Mouse (Mus musculus): ENCODE data around the gene Prkd2. TPM values are rescaled to one million over a fixed set of nuclear protein-coding genes. Genes with fewer than 3 reads are reported as not detected.

Gene Prkd2
- polyA plus RNA-seq, 1 experiment from 2014 or later, result 6.3 TPM

DNA sequence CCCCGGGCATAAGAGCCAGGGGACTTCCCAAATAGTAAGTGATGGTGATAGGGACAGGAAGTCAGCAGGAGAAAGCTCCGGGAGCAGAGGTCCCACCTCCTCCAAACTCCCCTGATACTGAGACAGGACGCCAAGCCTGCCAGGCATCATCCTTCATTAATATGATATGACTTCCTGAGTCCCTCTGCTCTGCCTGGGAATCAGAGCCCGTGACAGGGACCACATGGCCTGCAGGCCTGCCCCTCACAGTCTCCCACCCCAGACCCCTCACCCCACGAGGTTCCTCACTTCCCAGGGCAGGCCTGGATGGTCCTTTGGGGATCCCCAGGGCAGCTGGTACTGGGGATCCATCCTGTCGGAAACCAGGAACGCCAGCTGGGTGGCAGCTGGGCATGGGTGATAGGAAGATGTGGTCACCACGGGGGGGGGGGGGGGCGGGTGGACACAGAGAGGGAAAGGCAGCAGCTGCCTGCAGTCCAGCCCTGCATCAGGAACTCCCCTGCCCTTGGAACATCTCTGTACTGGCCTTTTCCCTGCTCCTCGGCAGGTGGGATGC, 61.5 kb downstream of the Prkd2 start:
- H3K4me1 ChIP-seq (replicated peaks), result peaks cover 44% of the 10 kb centered on the region
- H3K27ac ChIP-seq (replicated peaks), result no peak overlapping the region
- no peak for ATAC-seq (ENCODE audit: low read depth)
- no peaks in the 10 kb centered on the region for H3K9me3 ChIP-seq
- no peaks in the 10 kb centered on the region; the same call in 1 of the 2 replicates for H3K27me3 ChIP-seq
- no peak overlapping the region for H3K4me2 ChIP-seq
- no peak overlapping the region for H3K4me3 ChIP-seq
- 43% methylated on average over 9 of the region's 10 CpGs for WGBS
- no peaks in the 10 kb centered on the region for H3K36me3 ChIP-seq
- H3K9ac ChIP-seq, result no peak overlapping the region

DNA sequence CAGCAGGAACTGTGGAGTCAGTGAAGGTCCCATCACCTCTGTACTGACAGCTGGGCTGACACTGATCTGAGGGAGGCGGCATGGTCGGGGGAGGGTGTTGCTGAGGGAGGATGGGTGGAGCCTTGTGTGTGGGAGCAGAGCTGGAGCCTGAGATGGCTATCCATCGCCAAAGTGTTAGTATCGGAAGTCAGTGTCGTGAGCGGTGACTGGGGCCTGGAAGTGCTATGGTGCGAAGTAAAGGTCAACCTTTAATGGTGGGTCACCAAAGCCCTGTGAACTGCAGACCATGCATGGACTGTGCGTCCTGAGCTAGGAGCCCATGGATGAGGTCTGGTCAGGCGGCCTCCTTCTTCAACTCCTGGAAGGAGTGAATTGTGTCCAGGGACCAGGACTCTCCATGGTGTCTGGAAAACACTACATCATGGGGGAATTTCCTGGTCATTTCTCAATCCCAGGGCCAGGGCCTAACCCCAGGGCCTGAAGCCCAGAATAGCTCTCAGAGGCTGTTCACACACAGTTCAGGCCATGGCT, 62.9 kb downstream of the Prkd2 start:
- no peaks in the 10 kb centered on the region; the same call in 1 of the 2 replicates for H3K27me3 ChIP-seq
- 53% methylated on average over 9 of the region's 9 CpGs for WGBS
- no peak for ATAC-seq (ENCODE audit: low read depth)
- H3K27ac ChIP-seq (replicated peaks), result no peak overlapping the region
- no peak overlapping the region for H3K9ac ChIP-seq
- no peaks in the 10 kb centered on the region for H3K9me3 ChIP-seq
- no peaks in the 10 kb centered on the region for H3K36me3 ChIP-seq
- no peak overlapping the region for H3K4me2 ChIP-seq
- H3K4me1 ChIP-seq (replicated peaks), result peaks cover 34% of the 10 kb centered on the region
- H3K4me3 ChIP-seq, result no peak overlapping the region

DNA sequence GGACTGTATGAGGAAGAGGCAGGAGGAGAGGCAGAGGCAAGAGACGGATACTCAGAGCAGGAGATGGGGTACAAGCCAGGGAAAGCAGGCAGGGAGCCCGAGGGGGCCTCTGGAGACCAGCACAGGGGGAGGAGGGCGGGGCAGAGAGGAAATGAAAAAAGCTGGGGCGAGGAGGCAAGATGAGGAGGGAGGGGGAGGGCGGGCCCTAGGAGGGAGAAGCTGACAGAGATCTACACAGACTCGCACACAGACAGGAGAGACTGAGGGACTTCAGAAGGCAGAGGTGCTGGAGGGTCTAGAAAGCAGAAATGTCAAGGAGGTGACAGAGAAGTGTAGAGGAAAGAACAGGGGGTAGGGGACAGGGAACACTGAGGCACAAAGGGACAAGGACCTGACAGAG, 63.6 kb downstream of the Prkd2 start, which contains the start of gene Ptgir:
Gene Ptgir (plus strand): TSS at position 210 of the 400 bp plus-strand sequence.
- Histone ChIP-seq H3K27ac (replicated peaks) (no peak within 1 kb of the TSS), H3K4me3 (no peak within 1 kb of the TSS), H3K9ac (peak within 1 kb of the TSS; percentile 10), H3K36me3 (no peaks in the 10 kb centered on the region), H3K27me3 (no peaks in the 10 kb centered on the region; the same call in 1 of the 2 replicates), H3K9me3 (no peaks in the 10 kb centered on the region), H3K4me1 (replicated peaks) (peaks cover 29% of the 10 kb centered on the region), H3K4me2 (peak within 1 kb of the TSS; percentile 8; the same call in 1 of the 2 replicates)
- no peak for ATAC-seq (ENCODE audit: low read depth)
- 11% methylated on average over 6 of the region's 6 CpGs for WGBS

DNA sequence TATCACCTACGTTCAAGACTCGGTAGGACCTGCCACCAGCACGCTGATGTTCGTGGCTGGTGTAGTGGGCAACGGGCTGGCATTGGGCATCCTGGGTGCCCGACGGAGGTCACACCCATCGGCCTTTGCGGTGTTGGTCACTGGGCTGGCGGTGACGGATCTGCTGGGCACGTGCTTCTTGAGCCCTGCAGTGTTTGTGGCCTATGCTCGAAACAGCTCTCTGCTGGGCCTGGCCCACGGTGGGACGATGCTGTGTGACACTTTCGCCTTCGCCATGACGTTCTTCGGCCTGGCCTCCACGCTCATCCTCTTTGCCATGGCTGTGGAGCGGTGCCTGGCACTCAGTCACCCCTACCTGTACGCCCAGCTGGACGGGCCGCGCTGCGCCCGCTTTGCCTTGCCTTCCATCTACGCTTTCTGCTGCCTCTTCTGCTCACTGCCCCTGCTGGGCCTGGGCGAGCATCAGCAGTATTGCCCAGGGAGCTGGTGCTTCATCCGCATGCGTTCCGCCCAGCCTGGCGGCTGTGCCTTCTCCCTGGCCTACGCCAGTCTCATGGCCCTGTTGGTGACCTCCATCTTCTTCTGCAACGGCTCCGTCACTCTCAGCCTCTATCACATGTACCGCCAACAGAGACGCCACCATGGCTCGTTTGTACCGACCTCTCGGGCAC, 64.3 kb downstream of the Prkd2 start:
- WGBS, result 92% methylated on average over 41 of the region's 41 CpGs
- Histone ChIP-seq H3K27me3 (no peaks in the 10 kb centered on the region; the same call in 1 of the 2 replicates), H3K4me3 (no peak overlapping the region), H3K27ac (replicated peaks) (no peak overlapping the region), H3K9ac (peak overlapping the region; percentile 10; the same call in 1 of the 2 replicates), H3K36me3 (no peaks in the 10 kb centered on the region), H3K4me1 (replicated peaks) (peaks cover 23% of the 10 kb centered on the region), H3K4me2 (peak overlapping the region; percentile 8; the same call in 1 of the 2 replicates), H3K9me3 (no peaks in the 10 kb centered on the region)
- ATAC-seq (ENCODE audit: low read depth), result no peak

DNA sequence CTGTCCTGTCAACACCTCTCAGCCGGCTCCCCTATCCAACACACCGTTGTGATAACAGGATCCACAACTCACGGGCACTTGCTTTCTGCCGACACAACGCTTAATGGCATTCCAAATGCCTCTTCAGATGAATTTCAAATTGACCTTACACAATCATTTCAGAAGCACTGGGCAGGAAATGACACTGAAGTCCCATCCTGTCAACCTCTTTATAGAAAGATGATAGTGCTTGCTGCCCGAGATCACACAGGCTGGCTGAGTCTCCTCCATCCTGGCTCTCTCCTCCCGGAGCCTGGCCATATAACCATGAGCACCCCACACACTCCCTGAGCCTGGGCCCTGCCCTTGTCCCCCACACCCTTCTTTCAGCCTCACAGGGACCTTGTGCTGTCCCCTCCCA, 65.1 kb downstream of the Prkd2 start:
- no peak for ATAC-seq (ENCODE audit: low read depth)
- WGBS, result 80% methylated on average over 7 of the region's 7 CpGs
- Histone ChIP-seq H3K36me3 (no peaks in the 10 kb centered on the region), H3K9ac (peak overlapping the region; percentile 45; the same call in 1 of the 2 replicates), H3K4me1 (replicated peaks) (peaks cover 29% of the 10 kb centered on the region), H3K27me3 (no peaks in the 10 kb centered on the region; the same call in 1 of the 2 replicates), H3K27ac (replicated peaks) (no peak overlapping the region), H3K4me3 (no peak overlapping the region), H3K9me3 (no peaks in the 10 kb centered on the region), H3K4me2 (0 out of 2 replicates have a peak overlapping the region, but pooled peaks have one; percentile 7)

DNA sequence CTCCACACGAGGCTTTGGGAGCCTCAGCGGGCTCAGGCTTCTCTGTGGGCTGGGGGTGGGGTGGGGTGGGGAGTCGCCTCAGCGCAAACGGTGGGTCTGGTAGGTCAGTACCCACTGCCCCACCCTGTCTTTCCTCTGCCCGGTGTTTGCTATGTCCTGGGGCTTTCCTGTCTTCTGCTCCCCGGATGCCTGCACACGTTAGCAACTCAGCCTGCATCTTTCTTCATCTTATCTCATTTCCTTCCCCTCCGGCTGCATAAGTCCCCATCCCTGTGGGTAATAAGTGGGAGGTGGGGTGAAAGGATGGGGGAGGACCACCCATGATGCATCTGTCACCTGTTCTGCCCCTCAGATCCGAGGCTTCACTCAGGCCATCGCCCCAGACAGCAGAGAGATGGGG, 65.7 kb downstream of the Prkd2 start:
- H3K9me3 ChIP-seq, result no peaks in the 10 kb centered on the region
- H3K27me3 ChIP-seq, result no peaks in the 10 kb centered on the region; the same call in 1 of the 2 replicates
- no peak for ATAC-seq (ENCODE audit: low read depth)
- peaks cover 31% of the 10 kb centered on the region for H3K4me1 ChIP-seq (replicated peaks)
- no peak overlapping the region for H3K27ac ChIP-seq (replicated peaks)
- H3K4me3 ChIP-seq, result no peak overlapping the region
- no peaks in the 10 kb centered on the region for H3K36me3 ChIP-seq
- 64% methylated on average over 11 of the region's 11 CpGs for WGBS
- H3K9ac ChIP-seq, result peak overlapping the region; percentile 45
- H3K4me2 ChIP-seq, result 0 out of 2 replicates have a peak overlapping the region, but pooled peaks have one; percentile 7

DNA sequence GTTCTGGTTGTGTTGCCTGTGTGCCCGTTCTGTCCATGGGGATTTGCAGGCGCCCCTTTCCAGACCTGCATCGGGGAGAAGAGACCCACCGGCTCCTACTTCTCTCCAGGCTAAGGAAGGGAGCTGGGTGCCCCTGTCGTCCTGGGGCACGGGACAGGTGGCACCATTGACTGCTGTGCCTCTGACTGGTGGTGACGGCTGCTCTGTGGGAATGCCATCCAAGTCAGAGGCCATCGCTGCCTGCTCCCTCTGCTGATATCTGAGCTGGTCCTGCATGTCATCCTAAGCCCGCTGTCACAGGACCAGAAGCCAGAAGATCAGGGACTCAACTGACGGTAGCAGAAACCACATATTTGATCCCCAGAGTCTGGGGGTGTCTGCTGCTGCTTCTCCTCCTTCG, 66.2 kb downstream of the Prkd2 start:
- H3K4me3 ChIP-seq, result no peak overlapping the region
- WGBS, result 73% methylated on average over 11 of the region's 11 CpGs
- ATAC-seq (ENCODE audit: low read depth), result no peak
- no peaks in the 10 kb centered on the region for H3K9me3 ChIP-seq
- 0 out of 2 replicates have a peak overlapping the region, but pooled peaks have one; percentile 45 for H3K9ac ChIP-seq
- peaks cover 33% of the 10 kb centered on the region for H3K4me1 ChIP-seq (replicated peaks)
- H3K27me3 ChIP-seq, result no peaks in the 10 kb centered on the region; the same call in 1 of the 2 replicates
- no peak overlapping the region for H3K27ac ChIP-seq (replicated peaks)
- H3K4me2 ChIP-seq, result 0 out of 2 replicates have a peak overlapping the region, but pooled peaks have one; percentile 7
- H3K36me3 ChIP-seq, result 0 out of 2 replicates have a peak, but pooled peaks cover under 1% of the 10 kb centered on the region

DNA sequence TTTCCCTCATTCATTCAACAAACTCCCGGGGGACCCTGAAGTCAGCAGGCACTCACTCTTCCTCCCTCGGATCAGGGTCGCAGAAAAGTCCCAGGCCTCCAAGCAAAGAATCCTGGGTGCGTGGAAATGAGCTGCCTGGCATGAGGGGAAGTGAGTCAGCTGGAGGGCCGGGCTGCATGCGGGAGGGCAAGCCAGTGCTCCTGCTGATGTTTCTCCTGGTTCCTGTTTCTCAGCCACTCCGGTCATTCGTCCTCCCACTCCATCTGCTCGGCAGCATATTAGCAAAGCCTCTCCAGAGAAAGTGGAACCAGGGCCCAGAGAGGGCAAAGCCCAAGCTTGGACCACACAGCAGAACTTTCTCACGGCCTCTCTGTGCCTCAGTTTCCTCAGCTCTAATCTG, 67.2 kb downstream of the Prkd2 start:
- ATAC-seq (ENCODE audit: low read depth), result no peak
- WGBS, result 52% methylated on average over 10 of the region's 10 CpGs
- no peaks in the 10 kb centered on the region for H3K9me3 ChIP-seq
- H3K4me2 ChIP-seq, result no peak overlapping the region
- no peak overlapping the region for H3K27ac ChIP-seq (replicated peaks)
- peaks cover 32% of the 10 kb centered on the region for H3K4me1 ChIP-seq (replicated peaks)
- no peak overlapping the region for H3K9ac ChIP-seq
- H3K36me3 ChIP-seq, result peaks cover 11% of the 10 kb centered on the region
- no peak overlapping the region for H3K4me3 ChIP-seq
- H3K27me3 ChIP-seq, result no peaks in the 10 kb centered on the region; the same call in 1 of the 2 replicates

DNA sequence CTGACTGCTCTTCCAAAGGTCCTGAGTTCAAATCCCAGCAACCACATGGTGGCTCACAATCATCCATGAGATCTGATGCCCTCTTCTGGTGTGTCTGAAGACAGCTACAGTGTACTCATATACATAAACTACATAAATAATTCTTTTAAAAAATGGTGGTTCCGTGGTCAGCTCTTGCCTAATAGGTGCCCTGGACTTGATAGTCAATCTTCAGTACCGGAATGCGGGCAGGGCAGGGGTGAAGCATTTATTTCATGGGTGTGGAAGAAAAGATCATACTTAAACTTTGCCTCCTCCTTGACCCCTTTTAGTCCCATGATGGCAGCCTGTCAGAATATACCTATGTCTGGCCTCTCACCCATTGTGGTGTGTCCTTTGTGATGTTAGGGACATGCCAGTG, 69.2 kb downstream of the Prkd2 start:
- Histone ChIP-seq H3K4me1 (replicated peaks) (peaks cover 23% of the 10 kb centered on the region), H3K9ac (no peak overlapping the region), H3K27ac (replicated peaks) (no peak overlapping the region), H3K36me3 (peaks cover 31% of the 10 kb centered on the region), H3K27me3 (no peaks in the 10 kb centered on the region; the same call in 1 of the 2 replicates), H3K4me2 (no peak overlapping the region), H3K4me3 (no peak overlapping the region), H3K9me3 (no peaks in the 10 kb centered on the region)
- no peak for ATAC-seq (ENCODE audit: low read depth)
- 91% methylated on average over 3 of the region's 3 CpGs for WGBS

DNA sequence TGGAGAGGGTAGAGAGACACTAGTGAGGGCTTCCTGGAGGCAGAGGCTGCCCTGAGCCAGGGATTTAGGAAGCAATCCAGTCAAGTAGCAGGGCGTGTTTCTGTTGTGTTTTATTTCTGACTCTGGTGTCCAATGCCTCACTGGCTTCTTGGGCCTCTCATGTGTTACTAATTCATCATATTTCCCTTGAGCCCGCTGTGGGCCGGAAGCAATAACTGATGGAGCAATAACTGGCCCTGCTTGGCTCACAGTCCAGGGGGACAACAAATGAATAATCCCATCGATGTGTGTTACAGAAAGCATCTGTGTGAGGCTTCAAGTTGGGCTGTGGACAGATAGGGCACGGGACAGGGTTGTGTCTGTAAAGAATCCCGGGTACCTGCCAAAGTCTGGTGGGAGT, 69.7 kb downstream of the Prkd2 start:
- H3K4me1 ChIP-seq (replicated peaks), result peaks cover 26% of the 10 kb centered on the region
- no peak overlapping the region for H3K27ac ChIP-seq (replicated peaks)
- H3K9me3 ChIP-seq, result no peaks in the 10 kb centered on the region
- no peak overlapping the region for H3K9ac ChIP-seq
- no peak for ATAC-seq (ENCODE audit: low read depth)
- no peaks in the 10 kb centered on the region; the same call in 1 of the 2 replicates for H3K27me3 ChIP-seq
- whole genome bisulfite sequencing, result 62% methylated on average over 6 of the region's 6 CpGs
- H3K36me3 ChIP-seq, result peaks cover 35% of the 10 kb centered on the region
- no peak overlapping the region for H3K4me2 ChIP-seq
- H3K4me3 ChIP-seq, result no peak overlapping the region

DNA sequence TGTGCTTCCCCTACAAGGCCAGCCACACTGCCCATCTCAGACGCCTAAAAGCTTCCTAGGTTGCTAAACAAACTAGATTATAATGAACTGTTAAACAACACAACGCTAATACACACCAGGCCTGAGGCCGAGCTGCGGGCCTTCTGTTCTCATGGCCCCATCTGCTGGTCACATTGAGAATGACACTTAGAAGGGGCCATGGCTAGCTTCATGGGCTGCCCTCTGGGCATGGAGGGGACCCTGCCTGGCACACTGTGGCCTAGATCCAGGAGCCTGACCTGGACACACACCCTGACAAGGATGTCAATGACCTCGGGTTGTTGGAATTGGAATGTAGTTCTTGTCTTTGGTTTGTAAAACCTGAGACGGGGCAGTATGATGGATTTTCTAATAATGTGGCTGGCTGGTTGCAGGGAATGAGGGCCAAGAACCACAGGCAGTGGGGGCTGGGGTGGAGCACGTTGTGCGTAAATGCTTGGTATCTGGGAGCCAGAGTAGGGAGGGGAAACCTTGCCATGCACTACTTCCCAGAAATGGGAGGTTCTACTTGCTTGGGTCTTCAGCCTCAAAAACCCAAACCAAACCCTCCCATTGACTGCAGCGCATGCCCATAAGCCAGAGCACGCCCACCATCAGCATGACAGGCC, 71.2 kb downstream of the Prkd2 start:
- peak; percentile 23 for ATAC-seq (ENCODE audit: low read depth)
- Histone ChIP-seq H3K4me3 (no peak overlapping the region), H3K4me2 (no peak overlapping the region), H3K27ac (replicated peaks) (0 out of 2 replicates have a peak overlapping the region, but pooled peaks have one; percentile 18), H3K36me3 (peaks cover 51% of the 10 kb centered on the region), H3K27me3 (no peaks in the 10 kb centered on the region; the same call in 1 of the 2 replicates), H3K9ac (no peak overlapping the region), H3K9me3 (no peaks in the 10 kb centered on the region), H3K4me1 (replicated peaks) (peaks cover 42% of the 10 kb centered on the region)
- WGBS, result 40% methylated on average over 10 of the region's 10 CpGs

Data from neural tube, embryonic 13.5 days (tissue).